Mouse (Mus musculus): Measurements from ENCODE around the gene Fam76a. TPM values are rescaled to one million over a fixed set of nuclear protein-coding genes. Genes with fewer than 3 reads are reported as not detected.
A peak's percentile ranks its signal among the peaks of the same experiment; 100 is the strongest.
"Not testable (repeated sequence)": the region's sequence is repeated elsewhere in the genome, so short reads cannot be mapped to it uniquely, and the experiment has no call there.

Gene Fam76a
- total RNA-seq, 1 experiment, result 14.9 TPM

DNA sequence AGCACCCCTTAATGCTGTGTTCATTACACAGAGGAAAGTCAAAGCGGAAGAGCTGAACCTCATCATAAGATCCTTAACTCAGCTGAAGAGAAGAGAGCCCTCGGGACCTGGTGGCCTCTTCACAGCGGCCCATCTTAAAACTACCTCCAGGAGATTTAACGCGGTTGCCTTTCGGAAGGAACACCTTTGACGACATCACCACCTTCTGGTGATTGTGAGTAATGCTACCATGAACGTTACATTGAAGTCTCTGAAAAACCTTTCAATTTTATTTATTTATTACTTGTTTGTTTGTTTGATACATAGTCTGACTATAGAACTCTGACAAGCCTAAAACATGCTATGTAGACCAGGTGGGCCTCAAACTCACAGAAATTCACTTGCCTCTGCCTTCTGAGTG, 8.4 kb upstream of the Fam76a start:
- H3K9me3 ChIP-seq (ENCODE audit: control insufficient read depth, insufficient read depth, low read depth, low read length), result no peaks in the 10 kb centered on the region
- no peaks in the 10 kb centered on the region for H3K4me1 ChIP-seq (ENCODE audit: control insufficient read depth in 2 of 2, insufficient read depth in 2 of 2, low read length in 2 of 2, poor library complexity in 1 of 2)
- H3K27ac ChIP-seq (ENCODE audit: insufficient read depth, low read depth, low read length, poor library complexity, severe bottlenecking), result no peak overlapping the region
- H3K9ac ChIP-seq (ENCODE audit: insufficient read depth, low read depth, low read length, poor library complexity, severe bottlenecking), result no peak overlapping the region
- H3K4me3 ChIP-seq (ENCODE audit: insufficient read depth in 1 of 2, low read depth in 1 of 2, low read length in 2 of 2, poor library complexity in 1 of 2, severe bottlenecking in 1 of 2), result 0 out of 4 replicates have a peak overlapping the region, but pooled peaks of 1 of the 2 experiments have one; percentile 12
- no peaks in the 10 kb centered on the region for H3K36me3 ChIP-seq (ENCODE audit: control insufficient read depth, insufficient read depth, low read length, poor library complexity, severe bottlenecking)
- peak; percentile 69 for DNase-seq (ENCODE audit: low read depth, low spot score)
- in situ Hi-C loops (cut with MboI; ENCODE audit: low sequenced_read_pairs in 2 of 2, unreplicated experiment in 2 of 2), result no loop called here
- TF ChIP-seq CHD2 (IDR thresholded peaks at IDR 0.05; ENCODE audit: low read depth, low read length) (no peak), ZC3H11A (IDR thresholded peaks at IDR 0.05; ENCODE audit: borderline replicate concordance, low read depth, low read length) (peak; percentile 60; the same call in 1 of the 2 replicates)

DNA sequence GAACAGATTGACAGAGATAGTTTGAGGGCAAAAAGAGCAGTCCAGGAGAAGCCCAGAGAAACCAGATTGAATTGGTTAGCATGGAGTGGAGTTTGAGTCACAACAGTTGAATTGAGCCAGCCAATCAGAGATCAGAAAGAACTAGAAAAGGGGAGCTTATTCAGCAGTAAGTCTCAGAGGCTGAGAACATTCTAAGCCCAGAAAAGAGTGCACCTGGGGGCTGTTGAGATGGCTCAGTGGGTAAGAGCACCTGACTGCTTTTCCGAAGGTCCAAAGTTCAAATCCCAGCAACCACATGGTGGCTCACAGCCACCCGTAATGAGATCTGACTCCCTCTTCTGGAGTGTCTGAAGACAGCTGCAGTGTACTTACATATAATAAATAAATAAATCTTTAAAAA, 4.2 kb upstream of the Fam76a start:
- not testable (repeated sequence) for DNase-seq (ENCODE audit: low read depth, low spot score); H3K9me3 ChIP-seq (ENCODE audit: control insufficient read depth, insufficient read depth, low read depth, low read length)

DNA sequence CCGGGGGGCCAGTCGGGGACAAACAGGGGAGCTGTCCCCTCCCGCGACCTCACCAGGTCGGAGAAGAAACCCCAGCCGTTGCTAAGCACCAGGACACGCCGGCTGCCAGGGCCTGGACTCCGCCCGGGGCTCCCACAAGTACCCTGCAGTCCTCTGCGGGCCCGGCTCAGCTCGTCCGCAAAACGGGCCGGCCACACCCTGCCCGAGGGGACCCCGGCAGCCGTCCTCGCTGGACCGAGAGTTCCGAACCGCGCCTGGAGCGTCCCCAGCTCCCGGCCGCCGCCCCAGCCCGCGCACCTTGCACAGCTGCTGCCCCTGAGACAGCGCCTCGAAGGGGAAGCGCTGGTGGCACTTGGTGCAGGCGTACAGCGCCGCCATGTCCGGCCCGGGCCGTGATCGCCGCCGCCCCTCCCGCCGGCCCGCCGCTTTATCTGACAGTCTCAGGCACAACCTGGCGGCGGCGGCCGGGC, 262 bp downstream of the Fam76a start:
- Histone ChIP-seq H3K4me1 (ENCODE audit: control insufficient read depth in 2 of 2, insufficient read depth in 2 of 2, low read length in 2 of 2, poor library complexity in 1 of 2) (peaks cover 0 to 8% of the 10 kb centered on the region in 2 experiments; a peak in 1 of 4 replicates), H3K27ac (ENCODE audit: insufficient read depth, low read depth, low read length, poor library complexity, severe bottlenecking) (peak overlapping the region; percentile 54), H3K9ac (ENCODE audit: insufficient read depth, low read depth, low read length, poor library complexity, severe bottlenecking) (peak overlapping the region; percentile 91), H3K36me3 (ENCODE audit: control insufficient read depth, insufficient read depth, low read length, poor library complexity, severe bottlenecking) (no peaks in the 10 kb centered on the region), H3K4me3 (ENCODE audit: insufficient read depth in 1 of 2, low read depth in 1 of 2, low read length in 2 of 2, poor library complexity in 1 of 2, severe bottlenecking in 1 of 2) (peak overlapping the region; percentile 93 to 94), H3K9me3 (ENCODE audit: control insufficient read depth, insufficient read depth, low read depth, low read length) (no peaks in the 10 kb centered on the region)
- no peak for TF ChIP-seq ZNF384 (IDR thresholded peaks at IDR 0.05; ENCODE audit: low read depth, low read length)
- TF ChIP-seq ZC3H11A (IDR thresholded peaks at IDR 0.05; ENCODE audit: borderline replicate concordance, low read depth, low read length), result no peak
- no peak for TF ChIP-seq CHD2 (IDR thresholded peaks at IDR 0.05; ENCODE audit: low read depth, low read length)
- TF ChIP-seq HCFC1 (IDR thresholded peaks at IDR 0.05; ENCODE audit: borderline replicate concordance, insufficient read depth, low read length), result no peak; the same call in 1 of the 2 replicates
- TF ChIP-seq MAFK (IDR thresholded peaks at IDR 0.05; ENCODE audit: insufficient read depth, low read depth, low read length), result no peak
- DNase-seq (ENCODE audit: low read depth, low spot score), result no peak
- in situ Hi-C loops (cut with MboI; ENCODE audit: low sequenced_read_pairs in 2 of 2, unreplicated experiment in 2 of 2), result no loop called here

More for the DNA sequence above, 4.2 kb upstream of the Fam76a start:
- in situ Hi-C loops (cut with MboI; ENCODE audit: low sequenced_read_pairs in 2 of 2, unreplicated experiment in 2 of 2); H3K27ac ChIP-seq (ENCODE audit: insufficient read depth, low read depth, low read length, poor library complexity, severe bottlenecking); H3K36me3 ChIP-seq (ENCODE audit: control insufficient read depth, insufficient read depth, low read length, poor library complexity, severe bottlenecking); H3K9ac ChIP-seq (ENCODE audit: insufficient read depth, low read depth, low read length, poor library complexity, severe bottlenecking); H3K4me3 ChIP-seq (ENCODE audit: insufficient read depth in 1 of 2, low read depth in 1 of 2, low read length in 2 of 2, poor library complexity in 1 of 2, severe bottlenecking in 1 of 2); H3K4me1 ChIP-seq (ENCODE audit: control insufficient read depth in 2 of 2, insufficient read depth in 2 of 2, low read length in 2 of 2, poor library complexity in 1 of 2): not testable (repeated sequence)

DNA sequence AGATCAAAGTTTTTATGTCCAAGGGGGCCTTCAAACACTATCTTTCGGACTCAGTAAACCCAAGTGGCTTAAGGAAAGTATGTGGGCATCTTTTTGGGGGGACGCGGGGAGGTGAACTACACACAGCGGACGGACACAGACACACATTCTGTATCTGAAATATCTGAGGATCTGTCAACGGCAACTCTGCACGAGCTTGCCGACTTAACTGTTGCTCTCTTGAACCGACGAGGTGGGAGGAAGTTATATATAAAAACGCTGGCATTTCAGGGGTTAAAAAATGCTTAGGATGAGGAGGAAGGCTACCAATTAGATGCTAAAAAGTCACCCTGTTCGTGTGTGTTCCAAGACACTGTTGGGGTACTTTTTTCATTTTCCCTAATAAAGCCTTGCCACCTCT, 870 bp downstream of the Fam76a start:
- Histone ChIP-seq H3K9me3 (ENCODE audit: control insufficient read depth, insufficient read depth, low read depth, low read length) (no peaks in the 10 kb centered on the region), H3K4me1 (ENCODE audit: control insufficient read depth in 2 of 2, insufficient read depth in 2 of 2, low read length in 2 of 2, poor library complexity in 1 of 2) (peaks cover 0 to 8% of the 10 kb centered on the region in 2 experiments; a peak in 1 of 4 replicates), H3K36me3 (ENCODE audit: control insufficient read depth, insufficient read depth, low read length, poor library complexity, severe bottlenecking) (no peaks in the 10 kb centered on the region), H3K27ac (ENCODE audit: insufficient read depth, low read depth, low read length, poor library complexity, severe bottlenecking) (no peak overlapping the region), H3K4me3 (ENCODE audit: insufficient read depth in 1 of 2, low read depth in 1 of 2, low read length in 2 of 2, poor library complexity in 1 of 2, severe bottlenecking in 1 of 2) (peak overlapping the region; percentile 93 to 94), H3K9ac (ENCODE audit: insufficient read depth, low read depth, low read length, poor library complexity, severe bottlenecking) (peak overlapping the region; percentile 91)
- no peak for DNase-seq (ENCODE audit: low read depth, low spot score)
- TF ChIP-seq MAFK (IDR thresholded peaks at IDR 0.05; ENCODE audit: insufficient read depth, low read depth, low read length) (no peak), ZNF384 (IDR thresholded peaks at IDR 0.05; ENCODE audit: low read depth, low read length) (no peak), HCFC1 (IDR thresholded peaks at IDR 0.05; ENCODE audit: borderline replicate concordance, insufficient read depth, low read length) (no peak), ZC3H11A (IDR thresholded peaks at IDR 0.05; ENCODE audit: borderline replicate concordance, low read depth, low read length) (no peak), CHD2 (IDR thresholded peaks at IDR 0.05; ENCODE audit: low read depth, low read length) (no peak)
- in situ Hi-C loops (cut with MboI; ENCODE audit: low sequenced_read_pairs in 2 of 2, unreplicated experiment in 2 of 2), result no loop called here

DNA sequence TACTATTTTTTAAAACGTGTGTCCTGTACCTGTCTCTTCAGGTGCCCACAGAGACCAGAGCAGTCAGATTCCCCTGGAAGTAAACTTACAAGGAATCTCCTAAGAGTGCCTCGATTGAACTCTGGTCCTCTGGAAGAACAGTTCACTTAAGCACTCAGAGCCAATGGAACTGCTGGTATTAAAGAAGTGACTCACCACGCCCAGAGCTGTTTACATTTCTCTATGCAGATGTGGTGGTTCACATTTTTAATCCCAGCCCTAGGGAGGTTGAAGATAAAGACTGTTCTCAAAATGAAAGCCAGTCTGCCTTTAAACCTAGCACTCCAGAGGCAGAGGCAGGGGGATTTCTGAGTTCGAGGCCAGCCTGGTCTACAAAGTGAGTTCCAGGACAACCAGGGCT, 2.2 kb downstream of the Fam76a start:
- TF ChIP-seq HCFC1 (IDR thresholded peaks at IDR 0.05; ENCODE audit: borderline replicate concordance, insufficient read depth, low read length), result no peak
- TF ChIP-seq MAFK (IDR thresholded peaks at IDR 0.05; ENCODE audit: insufficient read depth, low read depth, low read length), result no peak
- TF ChIP-seq CHD2 (IDR thresholded peaks at IDR 0.05; ENCODE audit: low read depth, low read length), result no peak
- TF ChIP-seq ZC3H11A (IDR thresholded peaks at IDR 0.05; ENCODE audit: borderline replicate concordance, low read depth, low read length), result no peak
- no peak for TF ChIP-seq ZNF384 (IDR thresholded peaks at IDR 0.05; ENCODE audit: low read depth, low read length)
- in situ Hi-C loops (cut with MboI; ENCODE audit: low sequenced_read_pairs in 2 of 2, unreplicated experiment in 2 of 2), result no loop called here
- Histone ChIP-seq H3K4me1 (ENCODE audit: control insufficient read depth in 2 of 2, insufficient read depth in 2 of 2, low read length in 2 of 2, poor library complexity in 1 of 2) (peaks cover 0 to 8% of the 10 kb centered on the region in 2 experiments; a peak in 1 of 4 replicates), H3K36me3 (ENCODE audit: control insufficient read depth, insufficient read depth, low read length, poor library complexity, severe bottlenecking) (no peaks in the 10 kb centered on the region), H3K27ac (ENCODE audit: insufficient read depth, low read depth, low read length, poor library complexity, severe bottlenecking) (no peak overlapping the region), H3K9ac (ENCODE audit: insufficient read depth, low read depth, low read length, poor library complexity, severe bottlenecking) (no peak overlapping the region), H3K4me3 (ENCODE audit: insufficient read depth in 1 of 2, low read depth in 1 of 2, low read length in 2 of 2, poor library complexity in 1 of 2, severe bottlenecking in 1 of 2) (no peak overlapping the region), H3K9me3 (ENCODE audit: control insufficient read depth, insufficient read depth, low read depth, low read length) (no peaks in the 10 kb centered on the region)
- no peak for DNase-seq (ENCODE audit: low read depth, low spot score)

DNA sequence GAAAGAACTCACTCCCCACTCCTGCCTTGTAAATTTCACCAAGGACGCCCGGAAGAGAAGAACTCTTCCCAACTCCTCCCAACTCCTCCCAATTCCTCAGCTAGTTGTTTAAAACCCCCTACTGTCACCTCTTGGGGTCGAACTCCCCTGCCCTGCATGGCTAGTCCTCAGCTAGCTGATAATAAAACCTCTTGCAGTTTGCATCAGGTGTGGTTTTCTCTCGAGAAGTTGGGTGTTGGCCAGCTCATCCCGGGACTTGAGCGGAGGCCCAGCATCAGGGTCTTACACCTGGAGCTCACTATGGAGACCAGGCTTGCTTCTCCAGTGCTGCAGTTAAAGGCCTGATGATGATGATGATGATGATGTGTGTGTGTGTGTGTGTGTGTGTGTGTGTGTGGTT, 3.9 kb downstream of the Fam76a start:
- H3K36me3 ChIP-seq (ENCODE audit: control insufficient read depth, insufficient read depth, low read length, poor library complexity, severe bottlenecking); DNase-seq (ENCODE audit: low read depth, low spot score); in situ Hi-C loops (cut with MboI; ENCODE audit: low sequenced_read_pairs in 2 of 2, unreplicated experiment in 2 of 2); H3K9ac ChIP-seq (ENCODE audit: insufficient read depth, low read depth, low read length, poor library complexity, severe bottlenecking); H3K4me1 ChIP-seq (ENCODE audit: control insufficient read depth in 2 of 2, insufficient read depth in 2 of 2, low read length in 2 of 2, poor library complexity in 1 of 2); H3K9me3 ChIP-seq (ENCODE audit: control insufficient read depth, insufficient read depth, low read depth, low read length); H3K4me3 ChIP-seq (ENCODE audit: insufficient read depth in 1 of 2, low read depth in 1 of 2, low read length in 2 of 2, poor library complexity in 1 of 2, severe bottlenecking in 1 of 2): not testable (repeated sequence)
- peak overlapping the region; percentile 26; the same call in 1 of the 2 replicates for H3K27ac ChIP-seq (ENCODE audit: insufficient read depth, low read depth, low read length, poor library complexity, severe bottlenecking)
